Mouse (Mus musculus): Measurements from ENCODE around the gene Fdxr. TPM values are rescaled to one million over a fixed set of nuclear protein-coding genes. Genes with fewer than 3 reads are reported as not detected.

The Fdxr gene
- total RNA-seq (2023), result 19.3 TPM

GRCm38 (mm10) chr11:115276780-115277603 lies at the start of gene Fdxr:
Gene Fdxr, minus strand, starts transcription at chr11:115277050.

GRCm38 (mm10) chr11:115321906-115322693 lies 45.2 kb upstream of the Fdxr start, which contains the start of gene Ush1g:
Gene Ush1g, minus strand, starts transcription at chr11:115322041.

GRCm38 (mm10) chr11:115306863-115307262 lies 30.0 kb upstream of the Fdxr start, which contains the start of gene Otop2:
Gene Otop2, plus strand, starts transcription at chr11:115307163.

GRCm38 (mm10) chr11:115297214-115297826 lies 20.5 kb upstream of the Fdxr start, which contains the start of gene Fads6:
Gene Fads6, minus strand, starts transcription at chr11:115297663.

GRCm38 (mm10) chr11:115267061-115267883 lies 9.6 kb downstream of the Fdxr start, which contains the start of gene Grin2c:
Gene Grin2c, minus strand, starts transcription at chr11:115267243.

Other genes starting within 250 kb of the Fdxr start
- not detected for gene Cd300ld5, start 239.3 kb downstream of the Fdxr start, total RNA-seq (2023)
- gene Cd300ld3, start 228.6 kb downstream of the Fdxr start, total RNA-seq (2023), result not detected
- gene Cd300e, start 214.9 kb downstream of the Fdxr start, total RNA-seq (2023), result 0.55 TPM
- 40.1 TPM for gene Rab37, start 185.6 kb downstream of the Fdxr start, total RNA-seq (2023)
- gene Cd300lf, start 143.1 kb downstream of the Fdxr start, total RNA-seq (2023), result 1.9 TPM
- 190 TPM for gene Slc9a3r1, start 113.7 kb downstream of the Fdxr start, total RNA-seq (2023)
- 14.4 TPM for gene Tmem104, start 89.6 kb downstream of the Fdxr start, total RNA-seq (2023)
- gene Nat9, start 89.2 kb downstream of the Fdxr start, total RNA-seq (2023), result 6.6 TPM
- not detected for gene Grin2c, start 9.8 kb downstream of the Fdxr start, total RNA-seq (2023)
- 0.67 TPM for gene Fads6, start 20.6 kb upstream of the Fdxr start, total RNA-seq (2023)
- gene Otop2, start 30.1 kb upstream of the Fdxr start, total RNA-seq (2023), result not detected
- not detected for gene Ush1g, start 45.0 kb upstream of the Fdxr start, total RNA-seq (2023)
- not detected for gene Otop3, start 57.7 kb upstream of the Fdxr start, total RNA-seq (2023)
- gene Hid1, start 90.7 kb upstream of the Fdxr start, total RNA-seq (2023), result 54.9 TPM
- gene Cdr2l, start 104.9 kb upstream of the Fdxr start, total RNA-seq (2023), result 3.3 TPM
- 129 TPM for gene Mrpl58, start 126.7 kb upstream of the Fdxr start, total RNA-seq (2023)
- 249 TPM for gene Atp5h, start 142.9 kb upstream of the Fdxr start, total RNA-seq (2023)
- 47.0 TPM for gene Kctd2, start 143.1 kb upstream of the Fdxr start, total RNA-seq (2023)
- not detected for gene Trim80, start 163.5 kb upstream of the Fdxr start, total RNA-seq (2023)
- gene Slc16a5, start 185.4 kb upstream of the Fdxr start, total RNA-seq (2023), result 23.5 TPM
- gene Armc7, start 198.6 kb upstream of the Fdxr start, total RNA-seq (2023), result 44.8 TPM
- gene Nt5c, start 214.8 kb upstream of the Fdxr start, total RNA-seq (2023), result 116 TPM
- gene Jpt1, start 237.3 kb upstream of the Fdxr start, total RNA-seq (2023), result 225 TPM